Mouse (Mus musculus) neural tube, embryonic 13.5 days (tissue): ENCODE measurements at regions not wholly inside any gene's neighbourhood (a gene's known extent, or its start where the extent isn't known, plus 50 kb on each side); places are given as distances from the start of the nearest gene placed in this dataset.

Source experiments
- ATAC-seq: fragments of 200-750 bp; cut with Nextera tagmentation; 2 replicates; pipeline ENCODE4 v1.8.0; 2017; ENCODE audit warnings: low read depth, mild to moderate bottlenecking, moderate TSS enrichment, moderate library complexity
- H3K27ac ChIP-seq: fragments of 300-500 bp; sonication (generic); replicated peaks from 2 replicates; pipeline ENCODE4 v1.5.1; 2015; ENCODE audit warnings: moderate library complexity, mild to moderate bottlenecking, inconsistent platforms
- H3K27me3 ChIP-seq: fragments of 300-500 bp; sonication (generic); 2 replicates; pipeline ENCODE4 v1.6.1; 2015; ENCODE audit warnings: mild to moderate bottlenecking, inconsistent platforms
- H3K36me3 ChIP-seq: fragments of 300-500 bp; sonication (generic); 2 replicates; pipeline ENCODE4 v1.6.1; 2015; ENCODE audit warnings: mild to moderate bottlenecking, inconsistent platforms
- H3K4me1 ChIP-seq: fragments of 300-500 bp; sonication (generic); replicated peaks from 2 replicates; pipeline ENCODE4 v1.6.1; 2015; ENCODE audit warnings: inconsistent platforms
- H3K4me2 ChIP-seq: fragments of 300-500 bp; sonication (generic); 2 replicates; pipeline ENCODE4 v1.6.1; 2015; ENCODE audit warnings: inconsistent platforms, mild to moderate bottlenecking, moderate library complexity
- H3K4me3 ChIP-seq: fragments of 300-500 bp; sonication (generic); 2 replicates; pipeline ENCODE4 v1.5.1; 2015; ENCODE audit warnings: mild to moderate bottlenecking, inconsistent platforms
- H3K9ac ChIP-seq: fragments of 300-500 bp; sonication (generic); 2 replicates; pipeline ENCODE4 v1.6.1; 2015; ENCODE audit warnings: moderate library complexity, mild to moderate bottlenecking, inconsistent platforms
- H3K9me3 ChIP-seq: fragments of 300-500 bp; sonication (generic); 2 replicates; pipeline ENCODE4 v1.6.1; 2016; ENCODE audit warnings: inconsistent platforms
- WGBS: fragments of 180-500 bp; shearing (Covaris S2); methylation state at CpG from one replicate; pipeline ENCODE4 v1.1.7; 2015; 5-methylcytosine and 5-hydroxymethylcytosine counted together

DNA sequence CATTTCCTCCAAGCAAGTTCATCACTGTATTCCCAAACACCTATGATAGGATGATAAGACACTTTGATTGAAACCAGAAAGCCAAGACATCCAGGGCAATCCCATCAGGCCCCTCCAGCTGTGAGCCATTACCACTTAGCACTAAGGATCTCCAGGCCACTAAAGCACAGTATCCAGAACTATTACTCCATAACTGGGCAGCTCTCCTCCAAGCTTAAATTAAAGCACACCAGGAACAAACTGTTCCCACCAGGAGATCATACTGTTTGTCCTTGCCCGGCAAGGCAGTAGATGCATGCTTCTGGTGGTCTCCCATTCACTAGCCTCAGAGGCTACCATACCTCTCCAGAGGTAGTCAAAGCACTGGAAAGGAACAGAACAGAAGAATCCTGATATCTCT is 193.3 kb downstream of the Gm12728 start:
- ATAC-seq = no peak
- Histone ChIP-seq H3K27me3 (no peaks in the 10 kb centered on the region), H3K4me3 (no peak overlapping the region), H3K36me3 (no peaks in the 10 kb centered on the region), H3K4me2 (no peak overlapping the region), H3K9ac (no peak overlapping the region), H3K9me3 (no peaks in the 10 kb centered on the region), H3K27ac (no peak overlapping the region), H3K4me1 (no peaks in the 10 kb centered on the region)
- WGBS = 76% methylated on average over 1 of the region's 1 CpGs

DNA sequence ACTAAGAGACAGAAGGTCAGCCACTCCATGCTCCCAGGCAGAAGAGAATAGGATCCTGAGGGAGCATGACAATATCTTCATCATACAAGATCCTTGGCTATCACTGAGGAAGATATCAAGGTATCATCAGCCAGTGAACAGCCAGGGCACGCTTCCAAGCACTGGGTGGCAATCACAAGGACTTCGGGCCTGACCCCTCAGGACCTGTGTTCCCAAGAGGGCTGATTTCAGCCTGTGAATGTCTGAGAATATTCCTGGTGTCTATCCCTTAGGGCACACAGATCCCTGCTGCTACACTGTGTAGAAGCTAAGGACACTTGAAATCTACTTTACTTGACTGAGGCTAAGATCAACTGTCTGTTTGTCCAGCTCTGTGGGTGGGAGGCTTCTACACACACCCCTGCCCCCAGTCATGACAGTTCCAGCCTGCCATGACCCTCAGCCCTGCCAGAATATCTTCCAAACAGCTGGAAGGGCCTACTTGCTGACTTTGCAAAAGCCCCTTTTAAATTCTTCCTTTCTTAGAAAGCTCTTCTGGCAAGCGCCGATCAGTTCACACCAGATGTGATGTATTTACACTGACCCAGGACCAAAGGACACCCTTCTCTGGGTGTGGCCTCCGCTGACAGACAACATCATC is 198.4 kb downstream of the Gm12728 start:
- Histone ChIP-seq H3K4me3 (no peak overlapping the region), H3K4me2 (no peak overlapping the region), H3K9me3 (no peaks in the 10 kb centered on the region), H3K9ac (no peak overlapping the region), H3K36me3 (no peaks in the 10 kb centered on the region), H3K27me3 (no peaks in the 10 kb centered on the region), H3K27ac (no peak overlapping the region), H3K4me1 (no peaks in the 10 kb centered on the region)
- no peak for ATAC-seq
- WGBS = 90% methylated on average over 5 of the region's 5 CpGs

DNA sequence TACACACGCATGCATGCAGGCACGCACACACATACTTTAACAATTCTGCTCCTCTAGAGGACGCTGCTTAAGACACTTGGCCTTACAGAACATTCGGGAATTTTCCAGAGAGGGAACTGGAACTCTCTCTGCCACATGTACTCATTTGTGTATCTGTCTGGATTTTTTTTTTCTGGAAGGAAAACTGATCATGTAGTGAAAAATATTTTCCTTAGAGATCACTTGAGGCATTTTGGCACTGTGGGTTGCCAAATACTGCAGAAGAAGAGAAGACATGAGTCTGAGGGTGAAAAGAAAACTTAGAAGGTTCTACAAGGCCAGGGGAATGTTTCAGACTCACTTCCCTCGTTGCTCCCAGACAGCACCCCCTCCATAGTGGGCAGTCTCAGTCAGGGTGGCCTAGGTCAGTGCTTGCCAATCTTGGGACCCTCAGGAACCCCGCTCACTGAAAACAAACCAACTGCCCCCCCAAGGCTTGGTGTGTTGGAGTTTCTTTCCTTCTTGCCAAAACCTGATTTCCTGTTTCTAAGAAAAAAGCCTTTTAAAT is 203.0 kb downstream of the Gm12728 start:
- Histone ChIP-seq H3K27me3 (no peaks in the 10 kb centered on the region), H3K36me3 (no peaks in the 10 kb centered on the region)

DNA sequence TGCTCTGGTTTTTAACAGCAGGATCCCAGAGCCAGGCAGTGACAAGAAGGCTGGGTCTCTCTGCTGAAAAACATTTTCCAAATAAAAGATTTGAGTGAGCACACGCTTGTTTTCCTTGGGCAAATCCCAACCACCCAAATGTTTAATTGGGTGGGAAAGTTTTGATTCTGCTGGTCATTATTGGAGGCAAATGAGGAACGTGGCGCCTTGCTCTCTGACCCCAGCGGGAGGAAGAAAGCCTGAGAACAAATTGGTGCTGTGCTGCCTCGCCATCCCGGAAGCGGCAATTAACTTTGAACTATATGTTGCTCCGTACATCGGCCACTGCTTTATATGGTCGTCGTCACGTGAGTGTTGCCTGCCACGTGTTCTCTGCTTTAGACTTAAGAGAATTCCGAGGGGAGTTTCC is 204.7 kb downstream of the Gm12728 start:
- Histone ChIP-seq H3K4me3 (no peak overlapping the region), H3K4me2 (no peak overlapping the region)
- 75% methylated on average over 14 of the region's 14 CpGs for WGBS

More for the DNA sequence above, 203.0 kb downstream of the Gm12728 start:
- no peaks in the 10 kb centered on the region for H3K9me3 ChIP-seq
- 85% methylated on average over 6 of the region's 6 CpGs for WGBS
- H3K4me2 ChIP-seq = no peak overlapping the region
- H3K9ac ChIP-seq = no peak overlapping the region
- H3K4me3 ChIP-seq = no peak overlapping the region
- no peak for ATAC-seq
- no peak overlapping the region for H3K27ac ChIP-seq
- no peaks in the 10 kb centered on the region for H3K4me1 ChIP-seq

DNA sequence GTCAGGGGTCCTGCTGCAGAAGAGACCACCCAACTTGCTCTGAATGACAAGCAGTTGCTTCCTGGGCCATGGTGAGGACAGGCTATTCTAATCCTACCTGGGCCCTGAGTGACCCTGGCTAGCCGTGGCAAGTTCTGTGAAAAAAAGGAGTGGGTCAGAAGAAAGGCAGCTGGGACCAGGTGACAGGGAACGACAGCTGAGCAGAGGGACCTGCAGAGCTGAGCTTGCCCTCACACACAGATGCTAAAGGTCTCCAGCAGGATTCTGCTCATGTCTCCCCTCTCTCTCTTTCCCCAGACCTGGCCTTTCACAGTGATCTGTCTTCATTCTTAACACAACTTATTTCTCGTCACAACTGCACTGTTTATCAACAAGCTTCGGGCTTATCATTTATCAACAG is 206.4 kb downstream of the Gm12728 start:
- Histone ChIP-seq H3K9me3 (no peaks in the 10 kb centered on the region), H3K27me3 (no peaks in the 10 kb centered on the region), H3K27ac (no peak overlapping the region), H3K4me2 (no peak overlapping the region), H3K36me3 (no peaks in the 10 kb centered on the region), H3K4me1 (no peaks in the 10 kb centered on the region), H3K4me3 (no peak overlapping the region), H3K9ac (no peak overlapping the region)
- 85% methylated on average over 4 of the region's 4 CpGs for WGBS
- ATAC-seq = no peak

More for the DNA sequence above, 204.7 kb downstream of the Gm12728 start:
- no peak for ATAC-seq
- Histone ChIP-seq H3K27me3 (no peaks in the 10 kb centered on the region), H3K27ac (no peak overlapping the region), H3K36me3 (no peaks in the 10 kb centered on the region), H3K9me3 (no peaks in the 10 kb centered on the region), H3K9ac (no peak overlapping the region), H3K4me1 (no peaks in the 10 kb centered on the region)

DNA sequence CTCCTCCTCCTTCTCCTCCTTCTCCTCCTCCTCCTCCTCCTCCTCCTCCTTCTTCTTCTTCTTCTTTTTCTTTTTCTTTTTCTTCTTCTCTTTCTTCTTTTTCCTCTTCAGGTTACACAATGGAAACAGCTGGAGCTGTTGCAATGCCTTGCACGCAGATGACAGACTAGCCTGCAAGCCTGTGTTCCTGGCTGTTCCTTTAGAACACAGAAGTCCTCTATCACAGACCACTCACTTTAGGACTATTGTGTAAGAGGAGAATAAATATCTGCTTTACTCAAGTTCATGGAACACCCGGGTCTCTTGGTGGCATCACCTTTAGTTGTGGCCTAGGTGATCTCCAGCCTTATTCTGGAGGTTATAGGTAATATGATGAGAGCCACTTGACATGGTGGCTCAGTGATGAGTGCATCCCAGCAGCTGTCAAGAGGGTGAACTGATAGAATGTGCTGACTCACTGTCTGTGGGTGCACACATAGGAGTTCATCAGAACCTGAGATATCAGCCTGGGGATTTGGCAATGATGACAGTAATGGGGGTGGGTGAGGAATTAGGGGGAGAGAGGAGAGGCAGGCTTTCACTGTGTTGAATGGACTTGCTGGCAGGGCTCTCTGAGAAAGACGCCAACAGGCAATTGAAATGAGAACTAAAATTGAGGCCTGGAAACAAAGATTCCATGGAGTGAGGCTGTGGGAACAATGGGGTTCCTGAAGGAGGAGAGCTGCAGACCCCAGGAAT is 207.4 kb downstream of the Gm12728 start:
- Histone ChIP-seq H3K27ac (no peak overlapping the region), H3K9me3 (no peaks in the 10 kb centered on the region), H3K36me3 (no peaks in the 10 kb centered on the region)

DNA sequence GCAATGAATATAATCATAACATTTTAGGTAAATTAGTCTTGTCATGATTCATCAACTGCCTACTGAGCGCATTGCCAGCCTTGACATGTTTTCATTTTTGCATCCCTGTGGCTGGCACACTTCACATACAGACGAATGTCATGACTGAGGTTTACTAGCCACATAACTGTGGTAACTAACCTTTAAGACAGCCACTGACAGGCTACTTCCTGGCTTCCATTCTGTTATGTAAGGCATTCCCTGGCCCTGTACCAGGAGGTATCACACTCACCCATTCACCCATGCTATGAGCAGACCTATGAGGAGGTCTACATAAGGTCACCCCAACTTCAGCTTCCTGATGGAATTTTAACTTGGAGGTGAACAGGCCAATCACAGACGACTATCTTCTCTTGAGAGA is 212.8 kb downstream of the Gm12728 start:
- Histone ChIP-seq H3K4me3 (no peak overlapping the region), H3K27ac (no peak overlapping the region), H3K36me3 (no peaks in the 10 kb centered on the region), H3K4me2 (no peak overlapping the region), H3K9ac (no peak overlapping the region), H3K27me3 (no peaks in the 10 kb centered on the region), H3K9me3 (0 out of 2 replicates have a peak, but pooled peaks cover 3% of the 10 kb centered on the region), H3K4me1 (no peaks in the 10 kb centered on the region)
- 91% methylated on average over 3 of the region's 3 CpGs for WGBS
- ATAC-seq = no peak

More for the DNA sequence above, 207.4 kb downstream of the Gm12728 start:
- 68% methylated on average over 3 of the region's 3 CpGs for WGBS
- H3K4me2 ChIP-seq = no peak overlapping the region
- H3K9ac ChIP-seq = no peak overlapping the region
- ATAC-seq = no peak
- no peak overlapping the region for H3K4me3 ChIP-seq
- no peaks in the 10 kb centered on the region for H3K27me3 ChIP-seq
- no peaks in the 10 kb centered on the region for H3K4me1 ChIP-seq

DNA sequence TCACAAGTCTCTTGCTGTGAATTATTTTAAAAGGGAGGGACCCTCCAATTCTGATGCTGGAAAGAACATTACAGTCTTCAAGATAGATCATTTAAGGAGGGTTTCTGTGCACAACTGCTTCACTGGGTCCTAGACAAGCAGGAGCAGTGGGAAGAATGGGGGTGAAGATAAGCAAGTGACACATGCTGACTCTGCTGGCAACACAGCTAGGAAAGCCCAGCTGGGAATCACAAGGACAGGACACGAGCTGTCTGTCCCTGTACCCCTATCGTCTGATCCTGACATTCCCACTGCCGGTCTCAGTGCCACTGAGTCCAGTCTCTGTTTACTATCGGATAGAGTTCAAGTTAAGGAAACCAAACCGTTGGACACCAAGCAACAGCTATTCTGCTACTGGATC is 216.3 kb downstream of the Gm12728 start:
- no peak overlapping the region for H3K27ac ChIP-seq
- H3K36me3 ChIP-seq = no peaks in the 10 kb centered on the region
- H3K9me3 ChIP-seq = 0 out of 2 replicates have a peak, but pooled peaks cover 3% of the 10 kb centered on the region
- no peak overlapping the region for H3K9ac ChIP-seq
- no peaks in the 10 kb centered on the region for H3K27me3 ChIP-seq
- WGBS = 90% methylated on average over 5 of the region's 5 CpGs
- no peak overlapping the region for H3K4me3 ChIP-seq
- H3K4me2 ChIP-seq = no peak overlapping the region
- H3K4me1 ChIP-seq = no peaks in the 10 kb centered on the region
- no peak for ATAC-seq

DNA sequence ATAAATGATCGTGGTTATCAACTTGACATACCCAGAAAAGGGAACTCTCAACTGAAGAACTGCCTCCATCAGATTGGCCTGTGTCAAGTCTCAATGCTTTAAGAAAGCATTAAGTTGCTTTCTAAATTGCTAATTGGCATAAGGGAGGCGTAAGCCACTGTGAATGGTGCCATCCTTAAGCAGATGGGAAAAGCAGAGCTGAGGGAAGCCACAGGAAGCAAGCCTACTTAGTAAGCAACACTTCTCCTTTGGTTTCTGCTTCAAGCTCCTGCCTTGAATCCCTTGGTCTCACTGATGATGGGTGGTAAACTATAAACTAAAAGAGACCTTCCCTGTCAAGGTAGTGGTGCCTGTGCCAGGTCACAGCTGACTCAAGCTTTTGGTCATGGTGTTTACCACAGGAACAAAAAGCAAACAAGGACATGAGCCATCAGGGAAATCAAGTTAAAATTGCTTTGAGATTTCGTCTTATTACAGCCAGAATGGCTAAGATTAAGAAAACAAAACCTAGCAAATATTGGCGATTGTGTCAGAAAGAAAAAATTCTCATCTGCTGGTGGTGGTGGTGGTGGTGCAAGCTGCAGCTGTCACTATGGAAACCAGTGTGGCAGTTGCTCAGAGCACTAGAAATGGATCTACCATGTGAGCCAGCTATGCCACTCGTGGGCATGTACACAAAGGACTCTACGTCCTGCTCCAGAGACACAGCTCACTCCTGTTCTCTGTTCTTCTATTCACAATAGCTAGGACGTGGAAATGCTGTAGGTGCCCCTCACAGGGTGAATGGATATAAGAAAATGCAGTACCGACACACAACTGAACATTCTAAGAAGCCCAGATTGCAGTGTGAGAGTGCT is 217.9 kb downstream of the Gm12728 start:
- Histone ChIP-seq H3K4me1 (no peaks in the 10 kb centered on the region), H3K27ac (no peak overlapping the region), H3K27me3 (no peaks in the 10 kb centered on the region), H3K36me3 (no peaks in the 10 kb centered on the region), H3K4me2 (no peak overlapping the region), H3K9me3 (0 out of 2 replicates have a peak, but pooled peaks cover 3% of the 10 kb centered on the region), H3K4me3 (no peak overlapping the region), H3K9ac (no peak overlapping the region)
- no peak for ATAC-seq
- 77% methylated on average over 8 of the region's 8 CpGs for WGBS

DNA sequence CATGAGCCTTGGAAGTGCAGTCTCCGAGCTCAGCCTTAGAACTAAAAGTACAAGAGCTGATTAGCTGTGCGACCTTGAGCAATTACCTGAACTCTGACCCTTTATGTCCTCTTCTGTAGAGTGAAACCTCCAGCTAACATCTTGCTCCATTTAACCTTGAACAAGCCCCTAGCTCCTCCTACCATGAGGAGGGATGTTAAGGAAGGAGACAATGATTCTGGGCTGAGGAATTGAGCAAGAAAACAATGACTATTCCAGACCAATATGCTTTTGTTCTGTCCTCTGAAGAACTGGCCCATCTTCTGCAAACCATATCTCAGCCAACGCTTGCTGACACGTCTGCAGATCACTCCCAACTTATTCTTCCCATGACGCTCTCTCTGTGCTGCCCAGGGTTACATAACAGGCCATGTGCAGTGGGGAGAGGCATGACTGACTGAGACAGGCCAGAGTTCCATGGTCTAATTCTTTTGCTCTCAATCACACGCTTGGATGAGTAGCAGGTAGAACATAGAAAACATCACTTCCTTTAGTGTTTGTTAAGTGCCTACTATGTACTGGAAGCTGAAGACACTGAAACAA is 227.5 kb downstream of the Gm12728 start:
- H3K4me1 ChIP-seq = no peaks in the 10 kb centered on the region
- ATAC-seq = no peak
- H3K27me3 ChIP-seq = no peaks in the 10 kb centered on the region
- no peaks in the 10 kb centered on the region for H3K9me3 ChIP-seq
- no peak overlapping the region for H3K27ac ChIP-seq
- no peaks in the 10 kb centered on the region for H3K36me3 ChIP-seq
- no peak overlapping the region for H3K9ac ChIP-seq
- no peak overlapping the region for H3K4me3 ChIP-seq
- WGBS = 87% methylated on average over 6 of the region's 6 CpGs
- H3K4me2 ChIP-seq = no peak overlapping the region

DNA sequence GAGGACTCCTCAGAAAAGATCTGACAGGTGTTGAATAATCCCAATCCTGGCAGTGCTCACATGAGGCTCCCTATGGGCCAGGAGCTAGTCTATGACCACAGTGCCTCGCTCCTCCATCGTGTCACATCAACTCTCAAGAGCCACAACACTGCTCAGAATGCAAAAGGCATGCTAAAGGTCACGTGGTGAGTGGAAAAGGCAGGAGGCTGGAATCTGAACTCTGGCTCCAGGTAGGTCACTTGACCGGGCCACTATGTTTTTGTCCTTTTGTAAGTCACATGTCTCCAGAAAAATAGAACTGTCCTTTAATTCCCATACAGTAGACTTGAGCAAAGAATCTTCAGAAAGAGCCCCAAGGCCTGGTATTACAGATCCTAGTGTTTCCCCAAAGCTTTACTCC is 229.3 kb downstream of the Gm12728 start:
- WGBS = 80% methylated on average over 4 of the region's 4 CpGs
- Histone ChIP-seq H3K9me3 (no peaks in the 10 kb centered on the region), H3K36me3 (no peaks in the 10 kb centered on the region), H3K4me2 (no peak overlapping the region), H3K27ac (no peak overlapping the region), H3K9ac (no peak overlapping the region), H3K27me3 (no peaks in the 10 kb centered on the region), H3K4me3 (no peak overlapping the region), H3K4me1 (no peaks in the 10 kb centered on the region)
- ATAC-seq = no peak

DNA sequence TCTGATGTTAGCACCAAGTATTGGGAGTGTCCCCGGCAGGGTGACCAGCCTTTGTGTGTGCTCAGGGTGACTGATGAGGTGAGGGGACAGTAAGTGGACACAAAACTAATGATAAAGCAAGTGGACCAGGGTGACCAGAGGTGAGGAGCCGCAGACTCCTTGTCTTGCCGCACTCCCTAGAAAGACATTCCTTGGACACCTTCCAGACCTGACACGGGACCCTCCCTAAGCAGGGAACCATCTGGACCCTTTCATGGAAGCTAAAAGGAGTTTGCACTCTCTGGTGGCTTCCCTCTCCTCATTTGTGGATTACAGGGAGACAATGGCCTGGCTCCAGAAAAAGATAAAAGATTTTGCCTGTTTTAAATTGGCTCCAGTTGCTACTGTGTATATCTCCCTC is 230.7 kb downstream of the Gm12728 start:
- 61% methylated on average over 4 of the region's 4 CpGs for WGBS
- no peak overlapping the region for H3K9ac ChIP-seq
- no peak overlapping the region for H3K4me3 ChIP-seq

More for the DNA sequence above, 230.7 kb downstream of the Gm12728 start:
- Histone ChIP-seq H3K4me2 (no peak overlapping the region), H3K27me3 (no peaks in the 10 kb centered on the region), H3K4me1 (peaks cover 2% of the 10 kb centered on the region; the same call in 1 of the 2 replicates), H3K36me3 (no peaks in the 10 kb centered on the region), H3K9me3 (no peaks in the 10 kb centered on the region), H3K27ac (no peak overlapping the region)
- ATAC-seq = no peak
